Mouse (Mus musculus): Measurements from ENCODE around the gene Farsb. TPM values are rescaled to one million over a fixed set of nuclear protein-coding genes. Genes with fewer than 3 reads are reported as not detected.

The Farsb gene
- 154 and 164 TPM in 2 replicates for polyA plus RNA-seq (2014; fragmentation: Nextera tagmentation; extraction: Ambion mirVana)

GRCm38 (mm10) chr1:78488752-78489492 is at the start of gene Farsb:
Farsb (minus strand) TSS chr1:78488897.
- peak within 1 kb of the TSS; percentile 82 for H3K4me2 ChIP-seq
- H3K9ac ChIP-seq (ENCODE audit: low read length) = peak within 1 kb of the TSS; percentile 78
- H3K27me3 ChIP-seq (ENCODE audit: control insufficient read depth, insufficient read depth, low read length) = no peaks in the 10 kb centered on the region
- WGBS = under 1% methylated on average over 31 of the region's 31 CpGs
- H3K36me3 ChIP-seq (ENCODE audit: control insufficient read depth, insufficient read depth, low read length) = no peaks in the 10 kb centered on the region
- no peak within 1 kb of the TSS for H3K27ac ChIP-seq (ENCODE audit: low read depth, low read length)
- no peaks in the 10 kb centered on the region for H3K9me3 ChIP-seq (ENCODE audit: control insufficient read depth, low read length)
- peaks cover 10% of the 10 kb centered on the region; the same call in 1 of the 2 replicates for H3K4me1 ChIP-seq (ENCODE audit: control insufficient read depth, insufficient read depth, low read length)
- H3K4me3 ChIP-seq (ENCODE audit: low read depth, low read length) = peak within 1 kb of the TSS; percentile 81
- DNase-seq (ENCODE audit: low spot score, missing footprints) = peak; percentile 99
- peak; percentile 98 for ATAC-seq (ENCODE audit: low FRiP score)

GRCm38 (mm10) chr1:78538396-78538795 is 49.7 kb upstream of the Farsb start:
- Histone ChIP-seq H3K9me3 (ENCODE audit: control insufficient read depth, low read length) (no peaks in the 10 kb centered on the region), H3K4me2 (no peak overlapping the region), H3K36me3 (ENCODE audit: control insufficient read depth, insufficient read depth, low read length) (no peaks in the 10 kb centered on the region), H3K27me3 (ENCODE audit: control insufficient read depth, insufficient read depth, low read length) (no peaks in the 10 kb centered on the region), H3K4me3 (ENCODE audit: low read depth, low read length) (no peak overlapping the region), H3K4me1 (ENCODE audit: control insufficient read depth, insufficient read depth, low read length) (no peaks in the 10 kb centered on the region; the same call in 1 of the 2 replicates), H3K9ac (ENCODE audit: low read length) (no peak overlapping the region), H3K27ac (ENCODE audit: low read depth, low read length) (no peak overlapping the region)
- WGBS = 48% methylated on average over 5 of the region's 5 CpGs
- DNase-seq (ENCODE audit: low spot score, missing footprints) (no peak), ATAC-seq (ENCODE audit: low FRiP score) (no peak)

- Histone ChIP-seq H3K36me3 (ENCODE audit: control insufficient read depth, insufficient read depth, low read length) (no peaks in the 10 kb centered on the region), H3K4me1 (ENCODE audit: control insufficient read depth, insufficient read depth, low read length) (no peaks in the 10 kb centered on the region; the same call in 1 of the 2 replicates), H3K9me3 (ENCODE audit: control insufficient read depth, low read length) (no peaks in the 10 kb centered on the region), H3K4me2 (peak overlapping the region; percentile 32), H3K9ac (ENCODE audit: low read length) (no peak overlapping the region), H3K4me3 (ENCODE audit: low read depth, low read length) (0 out of 2 replicates have a peak overlapping the region, but pooled peaks have one; percentile 3), H3K27ac (ENCODE audit: low read depth, low read length) (no peak overlapping the region), H3K27me3 (ENCODE audit: control insufficient read depth, insufficient read depth, low read length) (no peaks in the 10 kb centered on the region)
- ATAC-seq (ENCODE audit: low FRiP score) = peak; percentile 78
- DNase-seq (ENCODE audit: low spot score, missing footprints) = peak; percentile 89
- 34% methylated on average over 16 of the region's 16 CpGs for WGBS
Measured at GRCm38 (mm10) chr1:78537494-78538010, 48.9 kb upstream of the Farsb start.

- DNase-seq (ENCODE audit: low spot score, missing footprints) (peak; percentile 93), ATAC-seq (ENCODE audit: low FRiP score) (peak; percentile 57; the same call in 1 of the 2 replicates)
- Histone ChIP-seq H3K36me3 (ENCODE audit: control insufficient read depth, insufficient read depth, low read length) (no peaks in the 10 kb centered on the region), H3K27ac (ENCODE audit: low read depth, low read length) (no peak overlapping the region), H3K4me3 (ENCODE audit: low read depth, low read length) (no peak overlapping the region), H3K9ac (ENCODE audit: low read length) (no peak overlapping the region), H3K4me2 (no peak overlapping the region), H3K9me3 (ENCODE audit: control insufficient read depth, low read length) (no peaks in the 10 kb centered on the region), H3K27me3 (ENCODE audit: control insufficient read depth, insufficient read depth, low read length) (no peaks in the 10 kb centered on the region), H3K4me1 (ENCODE audit: control insufficient read depth, insufficient read depth, low read length) (no peaks in the 10 kb centered on the region; the same call in 1 of the 2 replicates)
- 41% methylated on average over 19 of the region's 19 CpGs for WGBS
Measured at GRCm38 (mm10) chr1:78536310-78537164, 47.8 kb upstream of the Farsb start.

- DNase-seq (ENCODE audit: low spot score, missing footprints) (no peak), ATAC-seq (ENCODE audit: low FRiP score) (no peak)
- no peak overlapping the region for H3K27ac ChIP-seq (ENCODE audit: low read depth, low read length)
- H3K4me1 ChIP-seq (ENCODE audit: control insufficient read depth, insufficient read depth, low read length) = no peaks in the 10 kb centered on the region; the same call in 1 of the 2 replicates
- no peak overlapping the region for H3K4me3 ChIP-seq (ENCODE audit: low read depth, low read length)
- no peak overlapping the region for H3K9ac ChIP-seq (ENCODE audit: low read length)
- no peaks in the 10 kb centered on the region for H3K27me3 ChIP-seq (ENCODE audit: control insufficient read depth, insufficient read depth, low read length)
- 89% methylated on average over 9 of the region's 9 CpGs for WGBS
- no peaks in the 10 kb centered on the region for H3K9me3 ChIP-seq (ENCODE audit: control insufficient read depth, low read length)
- H3K4me2 ChIP-seq = no peak overlapping the region
- H3K36me3 ChIP-seq (ENCODE audit: control insufficient read depth, insufficient read depth, low read length) = no peaks in the 10 kb centered on the region
Measured at GRCm38 (mm10) chr1:78534428-78535150, 45.9 kb upstream of the Farsb start.

GRCm38 (mm10) chr1:78532184-78532800 is 43.6 kb upstream of the Farsb start:
- H3K4me3 ChIP-seq (ENCODE audit: low read depth, low read length) = no peak overlapping the region
- no peaks in the 10 kb centered on the region for H3K27me3 ChIP-seq (ENCODE audit: control insufficient read depth, insufficient read depth, low read length)
- no peak overlapping the region for H3K27ac ChIP-seq (ENCODE audit: low read depth, low read length)
- no peaks in the 10 kb centered on the region for H3K36me3 ChIP-seq (ENCODE audit: control insufficient read depth, insufficient read depth, low read length)
- H3K4me2 ChIP-seq = no peak overlapping the region
- no peak for ATAC-seq (ENCODE audit: low FRiP score)
- WGBS = 87% methylated on average over 15 of the region's 15 CpGs
- DNase-seq (ENCODE audit: low spot score, missing footprints) = peak; percentile 57
- H3K9ac ChIP-seq (ENCODE audit: low read length) = no peak overlapping the region
- H3K4me1 ChIP-seq (ENCODE audit: control insufficient read depth, insufficient read depth, low read length) = no peaks in the 10 kb centered on the region; the same call in 1 of the 2 replicates
- no peaks in the 10 kb centered on the region for H3K9me3 ChIP-seq (ENCODE audit: control insufficient read depth, low read length)

GRCm38 (mm10) chr1:78530500-78531215 is 42.0 kb upstream of the Farsb start:
- Histone ChIP-seq H3K4me1 (ENCODE audit: control insufficient read depth, insufficient read depth, low read length) (no peaks in the 10 kb centered on the region), H3K27ac (ENCODE audit: low read depth, low read length) (no peak overlapping the region), H3K4me3 (ENCODE audit: low read depth, low read length) (no peak overlapping the region), H3K9me3 (ENCODE audit: control insufficient read depth, low read length) (no peaks in the 10 kb centered on the region), H3K9ac (ENCODE audit: low read length) (no peak overlapping the region), H3K27me3 (ENCODE audit: control insufficient read depth, insufficient read depth, low read length) (no peaks in the 10 kb centered on the region), H3K36me3 (ENCODE audit: control insufficient read depth, insufficient read depth, low read length) (no peaks in the 10 kb centered on the region), H3K4me2 (no peak overlapping the region)
- ATAC-seq (ENCODE audit: low FRiP score) (no peak), DNase-seq (ENCODE audit: low spot score, missing footprints) (peak; percentile 70)
- WGBS = 80% methylated on average over 7 of the region's 7 CpGs

- H3K27me3 ChIP-seq (ENCODE audit: control insufficient read depth, insufficient read depth, low read length) = no peaks in the 10 kb centered on the region
- no peak for ATAC-seq (ENCODE audit: low FRiP score)
- H3K4me1 ChIP-seq (ENCODE audit: control insufficient read depth, insufficient read depth, low read length) = no peaks in the 10 kb centered on the region
- H3K4me3 ChIP-seq (ENCODE audit: low read depth, low read length) = no peak overlapping the region
- no peaks in the 10 kb centered on the region for H3K36me3 ChIP-seq (ENCODE audit: control insufficient read depth, insufficient read depth, low read length)
- no peak overlapping the region for H3K9ac ChIP-seq (ENCODE audit: low read length)
- H3K9me3 ChIP-seq (ENCODE audit: control insufficient read depth, low read length) = no peaks in the 10 kb centered on the region
- 92% methylated on average over 8 of the region's 8 CpGs for WGBS
- no peak overlapping the region for H3K27ac ChIP-seq (ENCODE audit: low read depth, low read length)
- DNase-seq (ENCODE audit: low spot score, missing footprints) = no peak
- H3K4me2 ChIP-seq = no peak overlapping the region
Measured at GRCm38 (mm10) chr1:78529011-78529410, 40.3 kb upstream of the Farsb start.
